Mouse (Mus musculus) bone marrow macrophage, adult 2 months (primary cell): ENCODE results near the gene Adgrg2.

Experiments
- CTCF ChIP-seq: IDR thresholded peaks from 2 replicates; pipeline ENCODE4 v1.5.1; 2012; ENCODE audit warnings: low read depth, mild to moderate bottlenecking, low read length, moderate library complexity
- POLR2A ChIP-seq: IDR thresholded peaks from 2 replicates; pipeline ENCODE4 v1.6.1; 2012; ENCODE audit warnings: mild to moderate bottlenecking, low read depth, low read length, borderline replicate concordance

DNA sequence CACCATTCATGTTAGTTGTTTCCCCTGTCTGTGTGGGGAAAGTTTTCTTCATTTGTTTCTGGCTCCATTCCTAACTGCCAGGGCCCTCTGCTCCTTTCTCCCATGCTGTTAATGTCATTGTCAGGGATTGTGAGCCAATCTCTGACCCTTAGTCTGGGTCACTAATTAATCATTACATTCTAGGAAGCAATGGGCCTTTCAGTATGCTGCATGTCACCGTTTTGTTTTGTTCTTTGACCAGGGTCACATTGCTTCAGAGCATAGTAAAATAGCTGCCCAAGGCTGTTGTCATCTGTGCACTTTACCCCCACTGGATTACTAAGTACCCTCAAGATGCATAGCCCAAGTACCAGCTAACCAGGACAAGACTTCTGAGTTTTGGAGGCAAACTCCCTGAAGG is 36.0 kb downstream of the Adgrg2 start:
- TF ChIP-seq POLR2A (no peak), CTCF (no peak)
